Mouse (Mus musculus) brain, embryonic 14.5 days (tissue): ENCODE measurements around the gene Sgms1.

Source experiments
- CTCF ChIP-seq: fragments of 200-500 bp; IDR thresholded peaks from 2 replicates; pipeline ENCODE4 v1.5.1; 2012; ENCODE audit warnings: inconsistent platforms, mild to moderate bottlenecking, moderate library complexity, borderline replicate concordance; ENCODE audit not compliant: insufficient read depth, insufficient read length; ENCODE audit errors: extremely low read depth
- POLR2A ChIP-seq: fragments of 200-500 bp; IDR thresholded peaks from 2 replicates; pipeline ENCODE4 v1.6.1; 2012; ENCODE audit warnings: mild to moderate bottlenecking, inconsistent platforms, borderline replicate concordance; ENCODE audit not compliant: poor library complexity, insufficient read depth, insufficient read length, severe bottlenecking; ENCODE audit errors: extremely low read depth

GRCm38 (mm10) chr19:32326156-32326555, 63.4 kb downstream of the Sgms1 start:
- TF ChIP-seq CTCF, result no peak
- no peak for TF ChIP-seq POLR2A
